Mouse (Mus musculus): ENCODE data around the gene Nod2. TPM values are rescaled to one million over a fixed set of nuclear protein-coding genes. Genes with fewer than 3 reads are reported as not detected.

Nod2 gene
- polyA plus RNA-seq, 2 experiments = 0.18 to 0.59 TPM

- peaks cover 9% of the 10 kb centered on the region for H3K4me1 ChIP-seq (ENCODE audit: control insufficient read depth, insufficient read depth, low read length)
- no peaks in the 10 kb centered on the region for H3K36me3 ChIP-seq (ENCODE audit: control insufficient read depth, insufficient read depth, low read length)
- no peak overlapping the region for H3K4me2 ChIP-seq (replicated peaks; ENCODE audit: low read depth, low read length, severe bottlenecking)
- H3K9ac ChIP-seq (ENCODE audit: low read depth, low read length, severe bottlenecking) = no peak overlapping the region
- H3K9me3 ChIP-seq (ENCODE audit: control insufficient read depth, low read length) = no peaks in the 10 kb centered on the region
- ATAC-seq (ENCODE audit: low FRiP score, low read depth) = no peak
- H3K4me3 ChIP-seq (replicated peaks; ENCODE audit: low read length) = no peak overlapping the region
- H3K27ac ChIP-seq (replicated peaks; ENCODE audit: low read depth, low read length) = no peak overlapping the region
- WGBS = 69% methylated on average over 3 of the region's 3 CpGs
- TF ChIP-seq POLR2A (IDR thresholded peaks at IDR 0.05; ENCODE audit: borderline replicate concordance, extremely low read depth, insufficient read depth, insufficient read length) = no peak
- 0 out of 2 replicates have a peak, but pooled peaks cover 6% of the 10 kb centered on the region for H3K27me3 ChIP-seq (ENCODE audit: control insufficient read depth, insufficient read depth, low read length)
- no peak for DNase-seq (ENCODE audit: low spot score)
Observed at GRCm38 (mm10) chr8:88626433-88626832, 20.7 kb upstream of the Nod2 start.

GRCm38 (mm10) chr8:88626940-88627264 is 20.2 kb upstream of the Nod2 start:
- 17% methylated on average over 15 of the region's 19 CpGs for WGBS
- Histone ChIP-seq H3K4me2 (replicated peaks; ENCODE audit: low read depth, low read length, severe bottlenecking) (peak overlapping the region; percentile 83), H3K27ac (replicated peaks; ENCODE audit: low read depth, low read length) (no peak overlapping the region), H3K4me3 (replicated peaks; ENCODE audit: low read length) (peak overlapping the region; percentile 55), H3K9ac (ENCODE audit: low read depth, low read length, severe bottlenecking) (peak overlapping the region; percentile 72), H3K9me3 (ENCODE audit: control insufficient read depth, low read length) (no peaks in the 10 kb centered on the region), H3K27me3 (ENCODE audit: control insufficient read depth, insufficient read depth, low read length) (0 out of 2 replicates have a peak, but pooled peaks cover 6% of the 10 kb centered on the region), H3K4me1 (ENCODE audit: control insufficient read depth, insufficient read depth, low read length) (peaks cover 9% of the 10 kb centered on the region), H3K36me3 (ENCODE audit: control insufficient read depth, insufficient read depth, low read length) (no peaks in the 10 kb centered on the region)
- DNase-seq (ENCODE audit: low spot score) = no peak
- ATAC-seq (ENCODE audit: low FRiP score, low read depth) = no peak
- TF ChIP-seq POLR2A (IDR thresholded peaks at IDR 0.05; ENCODE audit: borderline replicate concordance, extremely low read depth, insufficient read depth, insufficient read length) = no peak

- H3K4me3 ChIP-seq (replicated peaks; ENCODE audit: low read length) = peak overlapping the region; percentile 55
- H3K9me3 ChIP-seq (ENCODE audit: control insufficient read depth, low read length) = no peaks in the 10 kb centered on the region
- peaks cover 9% of the 10 kb centered on the region for H3K4me1 ChIP-seq (ENCODE audit: control insufficient read depth, insufficient read depth, low read length)
- H3K4me2 ChIP-seq (replicated peaks; ENCODE audit: low read depth, low read length, severe bottlenecking) = peak overlapping the region; percentile 83
- 0 out of 2 replicates have a peak, but pooled peaks have one; percentile 43 for TF ChIP-seq POLR2A (IDR thresholded peaks at IDR 0.05; ENCODE audit: borderline replicate concordance, extremely low read depth, insufficient read depth, insufficient read length)
- DNase-seq (ENCODE audit: low spot score) (peak; percentile 89), ATAC-seq (ENCODE audit: low FRiP score, low read depth) (peak; percentile 87)
- 1% methylated on average over 73 of the region's 105 CpGs for WGBS
- H3K27ac ChIP-seq (replicated peaks; ENCODE audit: low read depth, low read length) = peak overlapping the region; percentile 52; the same call in 1 of the 2 replicates
- H3K27me3 ChIP-seq (ENCODE audit: control insufficient read depth, insufficient read depth, low read length) = 0 out of 2 replicates have a peak, but pooled peaks cover 6% of the 10 kb centered on the region
- peak overlapping the region; percentile 72 for H3K9ac ChIP-seq (ENCODE audit: low read depth, low read length, severe bottlenecking)
- no peaks in the 10 kb centered on the region for H3K36me3 ChIP-seq (ENCODE audit: control insufficient read depth, insufficient read depth, low read length)
Observed at GRCm38 (mm10) chr8:88627265-88627991, 19.7 kb upstream of the Nod2 start.

GRCm38 (mm10) chr8:88628001-88628774 is 18.9 kb upstream of the Nod2 start:
- no peak overlapping the region for H3K27ac ChIP-seq (replicated peaks; ENCODE audit: low read depth, low read length)
- H3K4me3 ChIP-seq (replicated peaks; ENCODE audit: low read length) = peak overlapping the region; percentile 55
- H3K9ac ChIP-seq (ENCODE audit: low read depth, low read length, severe bottlenecking) = peak overlapping the region; percentile 72; the same call in 1 of the 2 replicates
- no peak for DNase-seq (ENCODE audit: low spot score)
- TF ChIP-seq POLR2A (IDR thresholded peaks at IDR 0.05; ENCODE audit: borderline replicate concordance, extremely low read depth, insufficient read depth, insufficient read length) = no peak
- peak overlapping the region; percentile 83 for H3K4me2 ChIP-seq (replicated peaks; ENCODE audit: low read depth, low read length, severe bottlenecking)
- ATAC-seq (ENCODE audit: low FRiP score, low read depth) = peak; percentile 20; the same call in 1 of the 2 replicates
- H3K4me1 ChIP-seq (ENCODE audit: control insufficient read depth, insufficient read depth, low read length) = peaks cover 9% of the 10 kb centered on the region
- WGBS = 52% methylated on average over 14 of the region's 14 CpGs
- no peaks in the 10 kb centered on the region for H3K9me3 ChIP-seq (ENCODE audit: control insufficient read depth, low read length)
- 0 out of 2 replicates have a peak, but pooled peaks cover 6% of the 10 kb centered on the region for H3K27me3 ChIP-seq (ENCODE audit: control insufficient read depth, insufficient read depth, low read length)
- H3K36me3 ChIP-seq (ENCODE audit: control insufficient read depth, insufficient read depth, low read length) = no peaks in the 10 kb centered on the region

GRCm38 (mm10) chr8:88630225-88630624 is 16.9 kb upstream of the Nod2 start:
- Histone ChIP-seq H3K9ac (ENCODE audit: low read depth, low read length, severe bottlenecking) (no peak overlapping the region), H3K36me3 (ENCODE audit: control insufficient read depth, insufficient read depth, low read length) (no peaks in the 10 kb centered on the region), H3K4me3 (replicated peaks; ENCODE audit: low read length) (no peak overlapping the region), H3K27ac (replicated peaks; ENCODE audit: low read depth, low read length) (no peak overlapping the region), H3K4me1 (ENCODE audit: control insufficient read depth, insufficient read depth, low read length) (peaks cover 9% of the 10 kb centered on the region), H3K27me3 (ENCODE audit: control insufficient read depth, insufficient read depth, low read length) (0 out of 2 replicates have a peak, but pooled peaks cover 6% of the 10 kb centered on the region), H3K9me3 (ENCODE audit: control insufficient read depth, low read length) (no peaks in the 10 kb centered on the region), H3K4me2 (replicated peaks; ENCODE audit: low read depth, low read length, severe bottlenecking) (no peak overlapping the region)
- ATAC-seq (ENCODE audit: low FRiP score, low read depth) = no peak
- no peak for TF ChIP-seq POLR2A (IDR thresholded peaks at IDR 0.05; ENCODE audit: borderline replicate concordance, extremely low read depth, insufficient read depth, insufficient read length)
- 83% methylated on average over 4 of the region's 4 CpGs for WGBS
- DNase-seq (ENCODE audit: low spot score) = no peak
